Mouse (Mus musculus): ENCODE results near the gene Slc6a6.

GRCm38 (mm10) chr6:91710345-91710930 lies 26.6 kb downstream of the Slc6a6 start:
- no peak for TF ChIP-seq EP300 (IDR thresholded peaks at IDR 0.05; ENCODE audit: low read depth)
- TF ChIP-seq CTCF (IDR thresholded peaks at IDR 0.05; ENCODE audit: low read depth) = no peak
